Mouse (Mus musculus): Measurements from ENCODE around the gene Exd1. TPM values are rescaled to one million over a fixed set of nuclear protein-coding genes. Genes with fewer than 3 reads are reported as not detected.

The Exd1 gene
- total RNA-seq, 2 experiments from 2014 or later = 0.23 to 0.24 TPM

Other genes with a start within 250 kb of the Exd1 start
- gene Dll4, start 221.8 kb downstream of the Exd1 start, total RNA-seq (2021) = 10 to 100 TPM; 19.7 to 20.8 TPM
- gene Chac1, start 196.4 kb downstream of the Exd1 start, total RNA-seq (2021) = under 1 TPM; 0.43 to 0.81 TPM
- gene Ino80, start 69.9 kb downstream of the Exd1 start, total RNA-seq (2021) = 10 to 100 TPM; 15.5 to 16.8 TPM
- 10 to 100 TPM; 77.5 to 84.8 TPM for gene Chp1, start 70 bp upstream of the Exd1 start, total RNA-seq (2021)
- 10 to 100 TPM; 23.4 to 27.3 TPM for gene Nusap1, start 70.7 kb upstream of the Exd1 start, total RNA-seq (2021)
- gene Oip5, start 70.8 kb upstream of the Exd1 start, total RNA-seq (2021) = 10 to 100 TPM; 10.3 to 11.1 TPM
- gene Ndufaf1, start 115.2 kb upstream of the Exd1 start, total RNA-seq (2021) = 10 to 100 TPM; 47.7 to 48.9 TPM
- 10 to 100 TPM; 26.4 to 27.1 TPM for gene Rtf1, start 127.4 kb upstream of the Exd1 start, total RNA-seq (2021)
- 1 to 10 TPM; 1.5 to 1.7 TPM for gene Itpka, start 194.7 kb upstream of the Exd1 start, total RNA-seq (2021)
- under 1 TPM in 1 of 2 experiments, not detected in 1; 0.16 TPM for gene Ltk, start 212.8 kb upstream of the Exd1 start, total RNA-seq (2021)
- gene Rpap1, start 239.9 kb upstream of the Exd1 start, total RNA-seq (2021) = 10 to 100 TPM; 16.1 to 18.7 TPM